Mouse (Mus musculus): ENCODE data around the gene Tbx5.

DNA sequence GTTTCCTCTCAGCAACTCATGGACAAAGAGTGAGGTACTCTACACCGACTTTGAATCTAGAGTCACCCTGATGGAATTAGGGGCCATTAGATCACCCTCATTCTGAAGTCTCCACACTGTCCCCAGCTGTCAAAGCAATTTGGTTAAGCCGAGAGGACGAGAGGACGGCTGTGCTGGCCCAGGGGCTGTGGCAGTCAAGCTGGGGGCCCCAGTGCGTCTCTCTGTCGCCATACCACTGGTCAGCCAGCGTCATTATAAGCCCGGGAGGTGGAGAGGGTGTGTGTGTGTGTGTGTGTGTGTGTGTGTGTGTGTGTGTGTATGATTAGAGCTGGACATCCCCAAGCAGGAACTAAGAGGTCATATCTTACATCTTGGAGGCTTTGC, 10.9 kb downstream of the Tbx5 start:
- TF ChIP-seq CTCF (IDR thresholded peaks at IDR 0.05; ENCODE audit: low read depth, low read length) (no peak), POLR2A (IDR thresholded peaks at IDR 0.05; ENCODE audit: borderline replicate concordance, low read depth, low read length) (no peak)

Data from bone marrow macrophage, adult 2 months (primary cell).